Mouse (Mus musculus) left cerebral cortex, adult 8-10 months (tissue): ENCODE data around the gene Lrrc59. TPM values are rescaled to one million over a fixed set of nuclear protein-coding genes. Genes with fewer than 3 reads are reported as not detected.

Source experiments
- total RNA-seq, 4 experiments: library from RNA; stranded (reverse); gene quantifications; 2 replicates each; pipeline ENCODE4 v1.2.4; 2022

Gene Lrrc59
- total RNA-seq, 4 experiments from 2014 or later, result 84.0 to 91.2 (median 86.3) TPM

Other genes with a start within 250 kb of the Lrrc59 start
- 1 to 10 TPM; 2.4 to 8.0 (median 3.4) TPM for gene Abcc3, start 236.8 kb upstream of the Lrrc59 start, total RNA-seq
- 10 to 100 TPM; 58.2 to 71.7 (median 64.6) TPM for gene Cacna1g, start 155.6 kb upstream of the Lrrc59 start, total RNA-seq
- gene Spata20, start 143.6 kb upstream of the Lrrc59 start, total RNA-seq, result 1 to 10 TPM in 1 of 4 experiments, under 1 TPM in 1, not detected in 2; 0.35 to 1.4 TPM
- 1 to 10 TPM; 1.1 to 3.7 (median 2.6) TPM for gene Epn3, start 129.8 kb upstream of the Lrrc59 start, total RNA-seq
- 1 to 10 TPM; 3.6 to 7.2 (median 5.6) TPM for gene Mycbpap, start 108.0 kb upstream of the Lrrc59 start, total RNA-seq
- gene Rsad1, start 80.5 kb upstream of the Lrrc59 start, total RNA-seq, result 10 to 100 TPM; 13.8 to 19.5 (median 16.1) TPM
- under 1 TPM in 1 of 4 experiments, not detected in 3; 0.44 TPM for gene Chad, start 64.7 kb upstream of the Lrrc59 start, total RNA-seq
- 10 to 100 TPM; 16.8 to 19.7 (median 18.8) TPM for gene Acsf2, start 27.9 kb upstream of the Lrrc59 start, total RNA-seq
- 10 to 100 TPM; 62.7 to 75.7 (median 69.0) TPM for gene Mrpl27, start 24.0 kb downstream of the Lrrc59 start, total RNA-seq
- gene Eme1, start 24.2 kb downstream of the Lrrc59 start, total RNA-seq, result under 1 TPM in 1 of 4 experiments, not detected in 3; 0.19 TPM
- 10 to 100 TPM; 25.9 to 27.8 (median 26.7) TPM for gene Xylt2, start 47.7 kb downstream of the Lrrc59 start, total RNA-seq
- gene Gm11541, start 74.7 kb downstream of the Lrrc59 start, total RNA-seq, result not detected
- gene Cdc34b, start 112.0 kb downstream of the Lrrc59 start, total RNA-seq, result under 1 TPM in 2 of 4 experiments, not detected in 2; 0.27 to 0.51 TPM
- gene Tmem92, start 152.9 kb downstream of the Lrrc59 start, total RNA-seq, result not detected